Mouse (Mus musculus): ENCODE measurements around the gene Kcnk7.
"Not testable (repeated sequence)": the region's sequence is repeated elsewhere in the genome, so short reads cannot be mapped to it uniquely, and the experiment has no call there.

Kcnk7 gene

GRCm38 (mm10) chr19:5704163-5704800 is at the start of gene Kcnk7:
Gene Kcnk7, plus strand, starts transcription at chr19:5704367.
- DNase-seq (ENCODE audit: low read depth) = no peak

GRCm38 (mm10) chr19:5654720-5655298 is 49.4 kb upstream of the Kcnk7 start:
- DNase-seq (ENCODE audit: low read depth) = no peak

GRCm38 (mm10) chr19:5660942-5661751 is 43.0 kb upstream of the Kcnk7 start:
- DNase-seq (ENCODE audit: low read depth) = peak; percentile 79

- DNase-seq (ENCODE audit: low read depth) = no peak
Measured at GRCm38 (mm10) chr19:5662310-5662709, 41.9 kb upstream of the Kcnk7 start.

GRCm38 (mm10) chr19:5662981-5663913 is 40.9 kb upstream of the Kcnk7 start, which contains the start of gene Sipa1:
Gene Sipa1, minus strand, starts transcription at chr19:5663707.
- DNase-seq (ENCODE audit: low read depth) = peak; percentile 92

- DNase-seq (ENCODE audit: low read depth) = no peak
Measured at GRCm38 (mm10) chr19:5664669-5665257, 39.4 kb upstream of the Kcnk7 start.

- DNase-seq (ENCODE audit: low read depth) = peak; percentile 26
Measured at GRCm38 (mm10) chr19:5665465-5665864, 38.7 kb upstream of the Kcnk7 start.

- no peak for DNase-seq (ENCODE audit: low read depth)
Measured at GRCm38 (mm10) chr19:5666386-5666785, 37.8 kb upstream of the Kcnk7 start.

- no peak for DNase-seq (ENCODE audit: low read depth)
Measured at GRCm38 (mm10) chr19:5668372-5668771, 35.8 kb upstream of the Kcnk7 start.

- no peak for DNase-seq (ENCODE audit: low read depth)
Measured at GRCm38 (mm10) chr19:5680432-5680831, 23.7 kb upstream of the Kcnk7 start.

- no peak for DNase-seq (ENCODE audit: low read depth)
Measured at GRCm38 (mm10) chr19:5684236-5684635, 19.9 kb upstream of the Kcnk7 start.

GRCm38 (mm10) chr19:5684985-5685384 is 19.2 kb upstream of the Kcnk7 start:
- DNase-seq (ENCODE audit: low read depth) = no peak

- DNase-seq (ENCODE audit: low read depth) = no peak
Measured at GRCm38 (mm10) chr19:5685431-5685830, 18.7 kb upstream of the Kcnk7 start.

- no peak for DNase-seq (ENCODE audit: low read depth)
Measured at GRCm38 (mm10) chr19:5685861-5686260, 18.3 kb upstream of the Kcnk7 start.

- DNase-seq (ENCODE audit: low read depth) = no peak
Measured at GRCm38 (mm10) chr19:5686437-5686836, 17.7 kb upstream of the Kcnk7 start.

GRCm38 (mm10) chr19:5686954-5687353 is 17.2 kb upstream of the Kcnk7 start:
- DNase-seq (ENCODE audit: low read depth) = not testable (repeated sequence)

GRCm38 (mm10) chr19:5687738-5688137 is 16.4 kb upstream of the Kcnk7 start:
- no peak for DNase-seq (ENCODE audit: low read depth)

GRCm38 (mm10) chr19:5688200-5689087 is 15.7 kb upstream of the Kcnk7 start, which contains the start of the genes Map3k11 and Pcnx3:
Gene Map3k11, plus strand, starts transcription at chr19:5688742.
Gene Pcnx3, minus strand, starts transcription at chr19:5688908.
- DNase-seq (ENCODE audit: low read depth) = peak; percentile 99

GRCm38 (mm10) chr19:5689088-5689428 is 15.1 kb upstream of the Kcnk7 start:
- DNase-seq (ENCODE audit: low read depth) = no peak

GRCm38 (mm10) chr19:5689565-5690342 is 14.4 kb upstream of the Kcnk7 start:
- DNase-seq (ENCODE audit: low read depth) = peak; percentile 92

Data from 416B (cell line).